ENCODE assay signal across 1 mouse cellular context in the genomic region with DNA sequence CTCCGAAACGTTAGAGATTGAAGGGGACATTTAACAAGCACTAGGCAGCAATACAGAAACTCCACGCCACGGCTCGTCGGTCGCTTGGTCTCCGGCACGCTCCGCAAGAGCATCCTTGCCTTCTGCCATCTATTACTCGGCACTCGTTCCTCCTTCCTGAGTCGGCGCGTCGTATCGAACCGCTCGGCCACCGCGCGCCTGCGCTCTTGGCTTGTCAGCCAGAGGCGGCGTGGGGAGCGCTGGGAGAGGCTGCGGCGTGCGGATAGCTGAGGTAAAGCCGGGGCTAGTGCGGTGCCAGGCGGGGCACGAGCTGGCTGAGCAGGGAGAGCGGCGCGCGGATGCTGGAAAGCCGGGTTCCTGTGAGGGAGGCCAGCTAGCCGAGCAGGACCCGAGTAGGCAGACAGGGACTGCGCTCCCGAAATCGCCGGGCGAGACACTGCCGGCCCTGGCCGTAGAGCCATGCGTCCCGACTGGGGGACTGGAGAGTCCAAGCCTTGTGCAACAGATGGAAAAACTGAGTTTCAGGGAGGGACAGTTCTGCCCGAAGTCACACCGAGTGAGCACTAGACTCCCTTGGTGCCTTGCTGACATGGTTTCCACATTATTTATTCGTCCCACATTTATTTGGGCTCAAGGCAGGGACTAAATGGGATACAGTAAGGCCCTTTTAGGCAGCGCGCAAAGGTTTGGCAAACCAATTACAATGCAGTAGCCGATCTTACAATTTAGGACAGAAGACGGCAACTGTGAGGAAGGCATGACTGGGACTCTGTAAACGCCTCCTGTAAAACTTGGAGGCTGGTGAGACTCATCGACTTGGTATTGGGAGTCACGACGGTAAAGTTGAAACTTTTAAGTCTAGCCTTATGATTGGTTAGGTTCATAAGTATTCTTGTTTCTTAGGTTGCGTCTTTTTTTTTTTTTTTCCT.
TF ChIP-seq lines count a peak whose summit lies in the region.

A gene (plus strand): TSS at position 197 of the 929 bp plus-strand sequence.

TF ChIP-seq in CH12.LX, 34 proteins besides CTCF, POLR2A, EP300 and RAD21 (continued from another document):
- TF ChIP-seq ZMIZ1 (IDR thresholded peaks at IDR 0.05; ENCODE audit: low read depth, low read length) (peak; percentile 83; the same call in 1 of the 2 replicates), ZKSCAN1 (IDR thresholded peaks at IDR 0.05; ENCODE audit: borderline replicate concordance, low read depth, low read length) (no peak), ETS1 (conservative IDR thresholded peaks at IDR 0.05; ENCODE audit: low read depth, low read length) (no peak), SIN3A (IDR thresholded peaks at IDR 0.05; ENCODE audit: low read length) (peak; percentile 91), POLR2AphosphoS2 (IDR thresholded peaks at IDR 0.05; ENCODE audit: low read depth, low read length) (0 out of 2 replicates have a peak, but pooled peaks have one; percentile 51), JUND (conservative IDR thresholded peaks at IDR 0.05; ENCODE audit: low read depth, low read length) (no peak), MAZ (IDR thresholded peaks at IDR 0.05; ENCODE audit: low read depth, low read length) (no peak), SMC3 (IDR thresholded peaks at IDR 0.05; ENCODE audit: low read depth, low read length) (no peak), MAFK (IDR thresholded peaks at IDR 0.05; ENCODE audit: insufficient replicate concordance, low read length) (no peak), JUN (IDR thresholded peaks at IDR 0.05; ENCODE audit: insufficient read depth, low read depth, low read length) (no peak), NELFE (IDR thresholded peaks at IDR 0.05; ENCODE audit: low read depth, low read length) (peak; percentile 85), MAX (IDR thresholded peaks at IDR 0.05; ENCODE audit: low read length) (peak; percentile 77; the same call in 1 of the 2 replicates), CHD2 (IDR thresholded peaks at IDR 0.05; ENCODE audit: low read length) (no peak), E2F4 (IDR thresholded peaks at IDR 0.05; ENCODE audit: insufficient replicate concordance, low read depth, low read length) (no peak), GABPA (IDR thresholded peaks at IDR 0.05; ENCODE audit: insufficient replicate concordance, low read depth, low read length) (no peak; the same call in 1 of the 2 replicates), KAT2A (IDR thresholded peaks at IDR 0.05; ENCODE audit: insufficient replicate concordance, low read length) (peak; percentile 71; the same call in 1 of the 2 replicates), IRF4 (IDR thresholded peaks at IDR 0.05; ENCODE audit: low read depth, low read length) (peak; percentile 69), TBP (conservative IDR thresholded peaks at IDR 0.05; ENCODE audit: low read depth, low read length) (peak; percentile 78), BHLHE40 (IDR thresholded peaks at IDR 0.05; ENCODE audit: low read depth, low read length) (peak; percentile 64), MXI1 (IDR thresholded peaks at IDR 0.05; ENCODE audit: low read depth, low read length) (peak; percentile 98), CHD1 (IDR thresholded peaks at IDR 0.05; ENCODE audit: low read depth, low read length) (no peak), MEF2A (IDR thresholded peaks at IDR 0.05; ENCODE audit: borderline replicate concordance, low read depth, low read length) (peak; percentile 57; the same call in 1 of the 2 replicates), NRF1 (IDR thresholded peaks at IDR 0.05; ENCODE audit: low read depth, low read length) (peak; percentile 93), RCOR1 (conservative IDR thresholded peaks at IDR 0.05; ENCODE audit: low read depth, low read length) (no peak), MYC (IDR thresholded peaks at IDR 0.05; ENCODE audit: low read depth, low read length) (peak; percentile 69), ZC3H11A (IDR thresholded peaks at IDR 0.05; ENCODE audit: low read depth, low read length) (no peak), ZNF384 (IDR thresholded peaks at IDR 0.05; ENCODE audit: low read depth, low read length) (no peak), PAX5 (IDR thresholded peaks at IDR 0.05; ENCODE audit: low read length) (no peak), ELF1 (IDR thresholded peaks at IDR 0.05; ENCODE audit: low read depth, low read length) (peak; percentile 72), TCF12 (IDR thresholded peaks at IDR 0.05; ENCODE audit: low read depth, low read length) (peak; percentile 83)
TF ChIP-seq in CH12.LX: peak in this region for 16.
